Mouse (Mus musculus) MEL (cell line): ENCODE measurements around the gene Ppfia3.

Experiments used
- CTCF ChIP-seq, 3 experiments: IDR thresholded peaks in 2 of 3; conservative IDR thresholded peaks in 1 of 3; 2 replicates each; pipeline ENCODE4 v1.5.1; 2011 to 2012; ENCODE audit warnings: low read length in 3 of 3, low read depth in 2 of 3, mild to moderate bottlenecking in 2 of 3, improper control_type of control experiment in 1 of 3, inconsistent platforms in 1 of 3, mixed read lengths in 1 of 3, moderate library complexity in 1 of 3; ENCODE audit not compliant: control insufficient read depth in 1 of 3, insufficient read depth in 1 of 3, poor library complexity in 1 of 3, severe bottlenecking in 1 of 3
- POLR2A ChIP-seq, 2 experiments: IDR thresholded peaks; 2 replicates each; pipeline ENCODE4 v1.6.1; 2011 to 2012; ENCODE audit warnings: low read length in 2 of 2, mild to moderate bottlenecking in 2 of 2, control low read depth in 1 of 2, improper control_type of control experiment in 1 of 2, low read depth in 1 of 2, moderate library complexity in 1 of 2; ENCODE audit not compliant: control insufficient read depth in 1 of 2, insufficient read depth in 1 of 2, poor library complexity in 1 of 2
- RAD21 ChIP-seq: IDR thresholded peaks from 2 replicates; pipeline ENCODE4 v1.6.1; 2011; ENCODE audit warnings: mild to moderate bottlenecking, low read depth, low read length, improper control_type of control experiment
- SMC3 ChIP-seq: IDR thresholded peaks from 2 replicates; pipeline ENCODE4 v1.6.1; 2011; ENCODE audit warnings: low read depth, low read length, improper control_type of control experiment

DNA sequence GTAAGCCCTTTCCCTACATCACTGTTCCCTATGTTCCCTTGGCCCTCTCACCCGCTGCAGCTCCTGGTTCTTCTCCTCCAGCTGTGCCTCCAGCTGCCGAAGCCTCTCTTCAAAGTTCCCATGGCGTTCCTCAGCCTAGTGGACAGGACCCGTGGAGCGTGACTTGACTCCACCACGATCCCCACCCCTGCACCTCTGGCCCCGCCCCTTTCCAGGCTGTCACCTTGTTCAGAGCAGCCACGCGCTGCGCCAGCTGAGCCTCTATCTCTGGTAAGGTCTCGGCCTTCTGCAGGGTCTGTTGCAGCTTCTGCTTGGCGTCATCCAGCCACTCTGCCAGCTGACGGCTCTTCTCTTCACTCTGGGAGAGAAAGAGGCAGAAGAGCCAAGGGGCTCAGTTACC, 10.7 kb downstream of the Ppfia3 start:
- no peak for TF ChIP-seq CTCF (IDR thresholded peaks at IDR 0.05 in 2 of 3, conservative IDR thresholded peaks at IDR 0.05 in 1 of 3; ENCODE audit: control insufficient read depth in 1 of 3, insufficient read depth in 1 of 3, low read depth in 2 of 3, low read length in 3 of 3, poor library complexity in 1 of 3, severe bottlenecking in 1 of 3)
- no peak for TF ChIP-seq POLR2A (IDR thresholded peaks at IDR 0.05; ENCODE audit: control insufficient read depth in 1 of 2, insufficient read depth in 1 of 2, low read depth in 1 of 2, low read length in 2 of 2, poor library complexity in 1 of 2)
- TF ChIP-seq SMC3, result no peak
- no peak for TF ChIP-seq RAD21
